Mouse (Mus musculus) bone marrow macrophage, adult 2 months (primary cell): Measurements from ENCODE around the gene Slc4a4.

Experiments
- CTCF ChIP-seq: IDR thresholded peaks from 2 replicates; pipeline ENCODE4 v1.5.1; 2012; ENCODE audit warnings: low read depth, mild to moderate bottlenecking, low read length, moderate library complexity
- POLR2A ChIP-seq: IDR thresholded peaks from 2 replicates; pipeline ENCODE4 v1.6.1; 2012; ENCODE audit warnings: mild to moderate bottlenecking, low read depth, low read length, borderline replicate concordance

GRCm38 (mm10) chr5:88907615-88908014 is 21.0 kb downstream of the Slc4a4 start:
- TF ChIP-seq CTCF = no peak
- no peak for TF ChIP-seq POLR2A
